Mouse (Mus musculus) embryonic stem cell, embryonic (primary cell): ENCODE measurements around the gene Zfp938.

Experiments used
- CTCF ChIA-PET, 4 experiments: fragments of 300-600 bp in 2 of 4; fragments of 350-600 bp in 2 of 4; sonication (Branson Sonifier 250); formaldehyde crosslinking; loops; one replicate each; lab custom pipeline; 2022; ENCODE audit warnings: inconsistent platforms in 2 of 4; lab: Charles Lee
- POLR2A ChIA-PET, 4 experiments: fragments of 300-600 bp in 2 of 4; fragments of 350-600 bp in 2 of 4; sonication (Branson Sonifier 250); formaldehyde crosslinking; loops; one replicate each; lab custom pipeline; 2022; ENCODE audit warnings: antibody characterized with exemption in 4 of 4, inconsistent platforms in 1 of 4; lab: Charles Lee

Zfp938 gene

DNA sequence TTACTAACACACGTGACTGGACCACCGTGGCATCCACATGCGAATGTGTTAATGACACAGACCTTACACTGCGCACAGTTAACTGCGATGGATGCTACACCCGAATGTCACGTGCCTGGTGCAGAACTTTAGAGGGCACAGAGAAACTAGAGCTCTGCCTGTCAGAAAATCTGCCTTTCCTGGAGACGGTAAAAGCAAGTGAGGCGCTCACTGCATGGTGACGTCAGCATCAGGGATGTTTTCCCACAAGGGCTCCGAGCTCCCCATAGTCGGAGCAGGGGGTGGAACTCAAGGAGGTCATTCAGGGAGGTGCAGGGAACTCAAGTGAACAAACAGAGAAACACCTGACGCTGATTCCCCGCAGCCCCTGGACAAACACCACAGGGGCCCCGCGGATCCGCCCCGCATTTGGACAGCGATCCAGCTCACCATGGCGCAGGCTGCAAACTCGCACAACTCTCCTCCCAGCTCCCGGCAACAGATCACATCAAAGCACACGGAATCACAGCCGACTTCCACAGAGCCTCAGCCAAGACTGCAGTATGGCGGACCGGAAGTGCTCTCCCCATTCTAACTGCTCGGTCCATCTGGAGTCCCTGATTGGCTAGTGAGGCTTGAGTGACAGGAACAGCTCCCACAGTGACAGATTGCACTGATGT is at the start of gene Zfp938:
Zfp938 (minus strand) TSS at position 539 of the 659 bp plus-strand sequence.
- CTCF ChIA-PET, result interaction anchor here in 2 of 4 experiments (0.5 to 0.9 kb wide), 3 partner anchors 63 to 1069 kb away, joined by 3 to 4 read pairs (median 3); no protein-coding TSS in a partner anchor
- POLR2A ChIA-PET, result interaction anchor here (0.6 to 2.2 kb wide), 31 partner anchors 9 to 1290 kb away, joined by 3 to 11 read pairs (median 3); partner anchors contain the start of genes 1190007I07Rik (in 2 of the 4), AU041133 (in 2 of the 4), Gm4924 (in 2 of the 4) and Nfyb (in 2 of the 4)

DNA sequence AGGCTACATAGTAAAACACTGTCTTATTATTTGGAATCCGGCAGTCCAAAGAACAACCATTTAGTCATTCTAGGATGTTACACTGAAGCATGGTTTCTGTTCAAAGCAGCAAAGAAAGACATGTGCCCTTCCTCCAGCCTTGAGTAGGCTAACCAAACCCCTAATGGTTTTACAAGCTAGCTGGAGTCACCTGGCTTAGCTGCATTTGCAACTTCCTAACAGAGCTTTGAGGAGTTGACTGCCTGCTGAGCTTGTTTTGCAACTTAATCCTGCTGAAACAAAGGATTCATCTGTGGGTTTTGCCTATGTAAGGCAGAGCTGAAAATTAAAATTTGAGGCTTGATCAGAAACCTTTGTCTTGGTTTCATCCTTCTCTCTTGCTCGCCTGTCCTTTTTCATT is 16.3 kb upstream of the Zfp938 start:
- POLR2A ChIA-PET, result interaction anchor here in 2 of 4 experiments (1.2 to 1.6 kb wide), 3 partner anchors 11 to 53 kb away, joined by 3 to 5 read pairs (median 4); partner anchors contain the start of gene Zfp938 (in 1 of the 2)

DNA sequence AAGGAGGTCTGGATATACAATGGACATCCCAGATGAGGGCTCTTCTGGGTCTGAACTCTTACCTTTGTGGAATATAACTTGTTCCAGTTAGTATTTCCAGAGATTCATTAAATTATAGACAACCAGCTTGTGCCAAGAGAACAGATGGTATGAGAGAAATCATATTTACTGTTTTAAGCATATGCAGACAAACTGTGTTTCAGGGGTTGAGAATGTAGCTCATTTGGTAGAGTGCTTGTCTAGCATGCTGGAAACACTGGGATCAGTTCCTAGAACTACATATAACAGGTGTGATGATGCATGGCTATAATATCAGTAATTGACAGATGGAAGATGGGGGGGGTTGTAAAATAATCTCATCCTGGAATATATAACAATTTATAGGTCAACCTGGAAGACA is 3.9 kb upstream of the Zfp938 start:
- POLR2A ChIA-PET, result interaction anchor here in 1 of 4 experiments (0.7 kb wide), 1 partner anchor 25 kb away, joined by 3 read pairs; no protein-coding TSS in a partner anchor
- CTCF ChIA-PET, result no interaction called here

More for the DNA sequence above, 16.3 kb upstream of the Zfp938 start:
- CTCF ChIA-PET, result no interaction called here

DNA sequence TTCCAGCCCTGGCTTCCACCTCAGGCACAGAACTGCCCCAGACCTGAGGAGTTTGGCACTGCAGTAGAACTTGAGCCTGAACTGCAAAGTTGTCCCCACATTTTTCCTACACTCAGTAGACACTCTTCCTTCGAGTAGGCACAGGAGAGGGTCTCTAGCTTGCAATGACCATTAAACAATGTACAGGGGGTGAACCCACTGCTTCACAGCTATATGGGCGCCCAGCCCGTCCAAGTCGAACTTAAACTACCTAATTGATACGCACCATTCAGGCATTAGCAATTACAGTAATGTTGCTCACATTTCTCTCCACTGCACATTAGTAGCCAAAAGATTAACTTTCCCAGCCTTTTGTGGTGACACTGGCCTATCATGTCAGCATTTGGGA is 315 bp upstream of the Zfp938 start:
- ChIA-PET CTCF (interaction anchor here in 2 of 4 experiments (0.5 to 0.9 kb wide), 3 partner anchors 63 to 1069 kb away, joined by 3 to 4 read pairs (median 3); no protein-coding TSS in a partner anchor), POLR2A (interaction anchor here in 3 of 4 experiments (0.6 to 2.2 kb wide), 23 partner anchors 10 to 1290 kb away, joined by 3 to 11 read pairs (median 4); partner anchors contain the start of genes AU041133 (in 2 of the 3), Gm4924 (in 2 of the 3), Nfyb (in 2 of the 3) and Zfp873 (in 2 of the 3))

DNA sequence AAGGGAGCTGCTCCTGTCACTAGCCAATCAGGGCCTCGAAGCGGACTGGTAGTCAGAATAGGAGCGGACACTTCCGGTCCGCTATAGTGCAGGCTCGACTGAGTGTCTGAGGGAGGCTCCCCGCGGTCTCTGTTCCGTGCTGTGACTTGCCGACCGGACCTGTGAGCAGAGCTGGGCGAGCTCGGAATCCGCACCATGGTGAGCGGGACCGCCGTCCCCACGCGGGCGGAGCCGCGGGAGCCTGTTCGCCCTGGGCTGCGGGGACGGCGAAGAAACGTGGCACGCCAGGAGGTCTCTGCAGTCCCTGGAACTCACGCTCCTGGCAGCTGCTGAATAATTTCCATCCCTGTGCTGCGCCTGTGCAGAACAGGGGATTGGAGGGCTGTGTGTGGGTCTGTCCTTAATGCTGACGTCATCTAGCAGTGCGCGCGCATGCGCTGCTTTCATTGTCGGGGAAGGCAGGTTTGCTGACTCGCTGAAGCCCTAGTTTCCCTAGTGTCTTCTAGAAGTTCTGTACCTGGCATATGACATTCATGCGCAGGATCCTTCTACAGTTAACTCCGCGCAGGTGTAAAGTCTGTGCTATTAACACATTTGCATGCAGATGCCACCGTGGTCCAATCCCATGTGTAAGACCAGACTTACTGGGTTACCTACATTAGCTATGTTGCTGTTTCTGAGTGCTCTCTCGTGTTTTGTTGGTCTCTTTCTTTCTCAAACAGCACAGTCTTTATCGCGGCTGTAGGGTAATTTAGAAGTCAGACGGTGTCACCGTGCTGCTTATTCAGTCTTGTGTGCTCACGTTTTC is 62.6 kb downstream of the Zfp938 start:
- CTCF ChIA-PET, result interaction anchor here in 3 of 4 experiments (0.9 to 1.8 kb wide), 3 partner anchors 63 to 627 kb away, joined by 3 to 4 read pairs (median 3); partner anchors contain the start of genes Zfp873 (in 1 of the 3) and Zfp938 (in 1 of the 3)
- POLR2A ChIA-PET, result interaction anchor here (0.5 to 2.3 kb wide), 43 partner anchors 9 to 1536 kb away, joined by 3 to 18 read pairs (median 5); partner anchors contain the start of genes AU041133 (in 4 of the 4), Zfp873 (in 3 of the 4), Zfp938 (in 3 of the 4) and 1190007I07Rik (in 2 of the 4)
